Mouse (Mus musculus) megakaryocyte, embryonic 14.5 days (primary cell): ENCODE results near the gene Fam129a.

Experiments
- FLI1 ChIP-seq: IDR thresholded peaks from 2 replicates; pipeline ENCODE4 v1.6.1; 2012; ENCODE audit warnings: low read length, inconsistent platforms, mixed read lengths
- GATA1 ChIP-seq: IDR thresholded peaks from 3 replicates; pipeline ENCODE4 v1.6.1; 2012; ENCODE audit warnings: mixed read lengths, low read length, inconsistent platforms, borderline replicate concordance

- TF ChIP-seq FLI1: no peak
- no peak for TF ChIP-seq GATA1
These were observed 154.6 kb downstream of the Fam129a start for GRCm38 (mm10) chr1:151725590-151725989.
